Mouse (Mus musculus): Measurements from ENCODE around the gene Iqgap2. TPM values are rescaled to one million over a fixed set of nuclear protein-coding genes. Genes with fewer than 3 reads are reported as not detected.

Gene Iqgap2
- total RNA-seq (2015; ENCODE audit: low replicate concordance): 33.5 and 35.3 TPM in 2 replicates
- total RNA-seq (2017; ENCODE audit: low replicate concordance): 39.5 and 43.6 TPM in 2 replicates

DNA sequence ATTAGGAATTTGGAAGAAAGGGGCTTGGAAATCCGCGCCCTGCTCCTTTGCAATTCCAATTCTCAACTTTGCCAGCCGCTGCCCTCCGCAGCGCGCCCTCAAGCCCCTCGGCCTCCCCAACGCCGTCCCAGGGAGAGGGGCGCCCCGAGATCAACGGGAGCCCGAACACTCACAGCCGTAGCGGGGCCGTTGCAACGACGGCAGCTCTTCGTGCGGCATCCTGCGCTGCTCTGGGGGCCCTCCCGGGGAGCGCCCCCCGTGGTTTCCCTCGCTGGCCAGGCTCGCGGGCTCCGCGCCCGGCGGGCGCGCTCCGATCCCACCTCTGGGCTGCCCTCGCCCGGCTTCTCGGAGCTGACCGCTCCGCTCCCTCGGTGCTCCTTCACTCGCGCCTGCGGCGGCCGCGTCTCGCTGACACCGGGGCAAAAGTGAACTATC, at the start of gene Iqgap2:
Iqgap2 (minus strand) TSS at position 432 of the 435 bp plus-strand sequence.
- ATAC-seq (replicated peaks; ENCODE audit: low FRiP score, poor library complexity, severe bottlenecking): no peak

DNA sequence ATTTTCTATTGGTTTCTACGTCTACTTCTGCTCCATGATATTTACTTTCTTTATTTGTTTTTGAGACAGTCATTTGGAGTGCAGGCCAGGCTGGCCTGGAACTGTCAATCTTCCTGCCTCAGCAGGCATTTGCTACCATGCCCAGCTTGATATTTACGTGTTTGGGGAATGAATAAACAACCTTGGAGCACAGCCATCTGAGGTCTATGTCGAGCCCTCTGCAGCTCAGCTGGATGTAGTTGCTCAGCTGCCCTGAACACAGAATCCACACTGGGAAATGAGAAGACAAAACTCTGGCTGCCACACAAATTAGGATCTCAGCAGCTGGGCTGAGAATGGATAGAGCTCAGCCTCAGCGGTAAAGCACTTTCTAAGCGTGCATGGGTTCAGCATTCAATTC, 49.1 kb upstream of the Iqgap2 start:
- no peak for ATAC-seq (replicated peaks; ENCODE audit: low FRiP score, poor library complexity, severe bottlenecking)

DNA sequence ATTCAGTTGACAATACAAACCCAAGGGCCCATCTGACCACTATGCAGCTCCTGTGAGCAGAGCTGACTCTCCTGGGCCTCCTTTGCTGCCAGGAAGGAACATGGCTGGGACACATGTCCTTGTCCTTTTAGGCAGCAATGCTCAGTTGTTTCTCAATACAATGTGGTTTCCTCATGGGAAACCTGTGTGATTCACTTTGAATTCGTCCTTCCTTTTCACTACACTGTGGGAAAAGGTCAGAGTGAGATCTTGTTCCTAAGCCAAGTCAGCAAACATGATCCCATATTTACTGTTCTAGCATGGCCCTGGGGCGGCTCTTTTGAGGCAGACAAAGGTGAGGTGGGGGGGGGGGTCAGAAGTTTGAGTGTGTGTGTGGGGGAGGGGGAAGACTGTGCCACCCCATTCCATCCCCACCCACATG, 32.5 kb upstream of the Iqgap2 start:
- no peak for ATAC-seq (replicated peaks; ENCODE audit: low FRiP score, poor library complexity, severe bottlenecking)

DNA sequence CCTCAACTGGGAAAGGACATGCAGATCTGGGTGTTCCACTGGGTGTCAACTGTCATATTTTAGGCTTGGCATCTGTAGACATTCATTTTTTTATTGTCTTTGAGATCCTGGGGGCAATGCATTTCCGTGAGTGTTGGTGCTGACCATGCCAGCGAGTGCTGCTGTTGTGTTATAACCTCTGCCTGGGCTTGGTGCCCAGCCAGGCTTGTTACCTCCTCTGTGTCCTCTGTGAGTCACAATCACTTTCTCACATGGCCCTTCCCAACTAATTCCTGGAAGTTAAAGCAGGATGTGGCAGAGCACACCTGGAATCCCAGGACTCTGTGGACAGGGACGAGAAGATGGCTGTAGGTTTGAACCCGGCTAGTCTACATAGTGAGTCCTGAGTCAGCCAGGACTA, 30.9 kb upstream of the Iqgap2 start:
- no peak for ATAC-seq (replicated peaks; ENCODE audit: low FRiP score, poor library complexity, severe bottlenecking)

DNA sequence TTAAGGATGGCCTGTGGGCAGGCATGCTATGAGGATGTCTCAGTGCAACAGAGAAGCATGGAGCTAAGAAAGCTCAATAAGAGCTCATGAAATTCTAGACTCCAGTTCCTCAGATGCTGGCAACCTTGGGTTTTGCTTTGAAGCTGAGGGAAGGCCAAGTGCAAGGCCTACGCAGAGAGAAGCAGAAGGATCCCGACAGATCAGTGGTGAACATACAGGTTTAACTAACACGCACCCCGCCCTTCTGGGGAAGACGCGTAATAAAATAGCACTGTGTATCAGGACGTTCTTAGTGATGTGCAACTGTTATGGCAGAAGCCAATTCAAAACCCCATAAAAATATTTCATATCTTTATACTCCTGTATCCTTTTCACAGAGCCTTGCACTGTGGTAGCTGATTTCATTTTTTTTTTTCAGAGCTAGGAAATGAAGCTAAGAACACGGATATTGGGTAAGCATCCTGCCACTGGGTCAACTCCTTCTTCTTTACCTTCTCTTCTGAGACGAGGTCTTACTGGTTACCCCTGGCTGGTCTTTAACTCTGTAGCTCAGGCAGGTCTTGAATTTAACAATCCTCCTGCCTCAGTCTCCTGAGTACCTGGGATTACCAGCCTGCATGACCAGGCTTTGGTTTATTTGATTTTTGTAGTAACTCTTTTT, 27.0 kb upstream of the Iqgap2 start:
- ATAC-seq (replicated peaks; ENCODE audit: low FRiP score, poor library complexity, severe bottlenecking): no peak

DNA sequence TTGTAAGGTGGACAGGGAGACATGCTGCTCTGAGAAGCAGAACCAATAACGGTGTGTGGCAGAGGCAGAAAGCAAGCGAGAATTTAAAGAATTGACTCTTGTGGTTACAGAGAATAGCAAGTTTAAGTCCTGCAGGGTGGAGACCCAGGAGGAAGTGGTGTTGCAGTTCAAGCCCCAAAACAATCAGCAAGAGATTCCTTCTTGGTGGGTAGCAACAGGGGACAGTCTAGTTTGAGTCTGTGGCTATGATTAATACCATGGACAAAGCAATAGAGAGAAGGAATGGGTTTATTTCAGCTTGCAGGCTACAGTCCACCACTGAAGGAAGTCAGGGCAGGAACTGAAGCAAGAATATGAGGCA, 21.3 kb upstream of the Iqgap2 start:
- ATAC-seq (replicated peaks; ENCODE audit: low FRiP score, poor library complexity, severe bottlenecking): no peak

DNA sequence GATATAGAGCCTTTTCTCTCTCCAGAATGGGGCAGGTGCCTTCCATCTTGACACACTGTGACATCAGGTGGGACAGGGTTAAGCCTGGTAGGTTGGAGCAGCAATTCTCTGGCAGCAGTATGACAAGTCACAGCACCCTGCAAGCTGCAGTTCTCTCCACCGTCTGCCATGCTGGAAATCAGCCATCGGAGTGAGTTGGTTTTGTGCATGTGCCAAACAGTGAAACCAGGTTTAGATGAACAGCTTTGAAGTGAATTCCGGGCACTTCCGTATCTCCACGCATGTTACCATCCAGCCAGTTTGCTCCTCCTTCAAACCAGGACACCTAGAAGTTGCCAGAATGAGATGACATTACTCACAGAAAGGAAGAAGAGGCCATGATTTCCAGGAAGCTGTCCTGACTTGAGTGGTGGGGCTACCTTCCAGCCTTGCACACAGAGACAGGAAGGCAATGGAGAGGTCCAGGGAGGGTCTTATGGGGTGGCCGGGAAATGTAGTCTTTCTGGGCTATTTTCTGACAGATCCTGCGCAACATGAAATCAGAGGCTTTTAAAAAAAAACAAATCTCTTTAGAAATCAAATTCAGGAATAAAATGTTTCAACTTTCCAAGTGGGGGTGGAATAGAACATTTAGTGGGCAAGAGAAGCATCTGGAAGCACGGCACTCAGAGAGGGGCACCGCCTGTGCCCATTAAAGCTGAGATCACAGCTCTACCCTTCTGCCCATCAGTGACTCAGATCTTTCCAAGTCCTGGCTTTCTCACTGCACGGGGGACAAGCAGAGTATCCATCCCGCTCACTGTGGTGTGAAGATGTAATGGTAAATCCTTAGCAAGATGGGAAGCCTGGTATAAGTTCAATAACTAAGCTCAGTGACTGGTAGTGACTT, 20.7 kb upstream of the Iqgap2 start:
- ATAC-seq (replicated peaks; ENCODE audit: low FRiP score, poor library complexity, severe bottlenecking): no peak

DNA sequence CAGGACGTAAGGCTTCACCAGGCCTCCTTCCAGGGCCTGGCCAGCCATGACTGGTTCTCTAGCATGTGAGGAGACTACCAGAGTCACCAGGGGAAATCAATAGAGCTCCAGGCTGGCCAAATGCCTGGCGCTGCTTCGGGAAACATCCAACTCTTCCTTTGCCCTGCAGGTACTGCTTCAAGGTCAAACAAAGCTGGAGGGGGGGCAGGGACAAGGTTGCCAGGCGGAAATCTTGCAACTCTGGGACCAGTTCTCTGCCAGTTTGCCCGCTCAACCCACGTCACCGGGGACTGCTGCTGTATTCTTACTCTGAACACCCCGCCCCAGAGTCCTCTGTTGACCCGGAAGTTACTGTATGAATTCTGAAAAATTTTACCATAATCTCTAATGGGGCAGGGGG, 18.5 kb upstream of the Iqgap2 start:
- no peak for ATAC-seq (replicated peaks; ENCODE audit: low FRiP score, poor library complexity, severe bottlenecking)

DNA sequence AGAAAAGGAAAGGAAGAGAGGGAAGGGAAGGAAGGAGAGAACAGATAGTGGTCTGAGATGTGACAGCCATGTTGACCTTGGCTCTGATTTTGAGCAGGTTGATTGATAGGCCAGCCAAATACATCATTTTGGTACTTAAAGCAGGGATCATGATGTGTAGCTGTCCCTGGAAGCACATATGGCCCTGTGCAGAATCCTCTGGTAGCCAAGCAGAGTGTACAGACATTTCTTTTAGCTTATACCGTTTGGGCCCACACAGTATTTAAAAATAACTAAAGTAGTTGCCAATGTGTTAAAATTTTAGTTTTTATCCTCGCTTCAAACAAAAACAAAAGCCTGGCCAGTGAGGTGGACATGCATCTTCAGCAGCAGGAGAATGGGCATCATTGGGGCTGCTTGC, 17.5 kb upstream of the Iqgap2 start:
- no peak for ATAC-seq (replicated peaks; ENCODE audit: low FRiP score, poor library complexity, severe bottlenecking)

DNA sequence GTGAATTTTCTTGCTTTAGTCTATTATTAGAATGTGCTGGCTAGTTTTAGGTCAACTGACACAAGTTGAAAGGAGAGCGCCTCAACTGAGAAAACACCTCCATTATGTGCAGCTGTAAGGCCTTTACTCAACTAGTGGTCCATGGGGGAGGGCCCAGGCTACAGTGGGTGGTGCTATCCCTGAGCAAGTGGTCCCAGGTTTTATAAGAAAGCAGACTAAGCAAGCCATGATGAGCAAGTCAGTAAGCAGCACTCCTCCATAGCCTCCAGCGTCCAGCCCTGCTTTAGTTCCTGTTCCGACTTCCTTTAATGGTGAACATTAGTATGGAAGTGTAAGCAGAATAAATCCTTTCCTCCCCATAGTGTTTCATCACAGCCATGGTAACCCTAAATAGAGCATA, 11.0 kb upstream of the Iqgap2 start:
- ATAC-seq (replicated peaks; ENCODE audit: low FRiP score, poor library complexity, severe bottlenecking): no peak

DNA sequence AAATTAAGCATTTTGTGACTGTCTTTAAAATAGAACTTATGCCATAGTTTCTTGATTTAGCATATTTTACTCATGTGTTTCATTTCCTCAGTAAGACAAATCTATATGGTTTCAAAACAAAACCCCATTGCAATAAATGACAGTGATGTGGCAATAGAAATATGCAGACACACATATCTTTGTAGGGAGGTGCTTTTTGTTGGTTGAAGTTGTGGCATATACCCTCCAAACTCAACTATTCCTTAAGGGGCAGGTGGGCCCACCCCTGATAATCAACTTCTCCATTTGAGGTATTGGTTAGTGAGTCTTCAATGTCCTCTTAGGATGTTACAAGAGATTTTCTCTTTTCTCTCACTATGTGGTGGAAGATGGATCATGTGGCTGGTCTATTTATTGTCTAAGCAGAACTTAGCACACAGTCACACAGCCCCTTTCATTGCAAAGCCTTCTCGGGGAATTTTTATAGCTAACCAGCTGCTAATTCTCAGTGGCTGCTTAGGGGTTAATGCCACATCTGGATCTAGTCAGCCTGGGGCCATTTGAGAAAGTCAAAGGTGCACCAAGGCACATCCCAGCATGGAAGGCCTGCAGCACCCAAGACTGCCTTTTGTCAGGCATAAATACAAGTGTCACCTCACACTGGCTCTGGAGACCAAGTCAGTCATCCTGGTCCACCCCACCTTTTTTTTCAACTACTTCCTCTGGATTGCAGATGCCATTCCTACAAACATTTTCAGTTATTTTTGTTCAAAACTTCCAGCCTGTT, 8.3 kb upstream of the Iqgap2 start:
- ATAC-seq (replicated peaks; ENCODE audit: low FRiP score, poor library complexity, severe bottlenecking): no peak

DNA sequence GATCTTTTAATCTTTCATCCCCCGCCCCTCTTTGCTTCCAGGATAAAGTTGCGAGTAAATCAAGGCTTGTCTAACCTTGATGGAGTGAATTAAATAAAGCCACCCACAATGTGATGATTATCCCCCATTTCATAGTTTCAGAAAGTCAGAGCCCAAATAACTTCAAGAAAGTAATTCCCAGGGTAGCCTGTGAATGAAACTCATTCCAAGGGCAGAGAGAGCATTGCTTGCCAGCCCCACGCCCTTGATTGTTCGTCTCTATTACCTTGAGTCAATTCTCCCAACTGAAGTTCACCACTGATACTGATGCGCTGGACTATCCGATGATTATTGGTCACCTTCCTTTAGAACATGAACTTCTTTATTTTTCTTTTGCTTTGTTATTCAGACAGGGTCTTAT, 4.8 kb upstream of the Iqgap2 start:
- no peak for ATAC-seq (replicated peaks; ENCODE audit: low FRiP score, poor library complexity, severe bottlenecking)

DNA sequence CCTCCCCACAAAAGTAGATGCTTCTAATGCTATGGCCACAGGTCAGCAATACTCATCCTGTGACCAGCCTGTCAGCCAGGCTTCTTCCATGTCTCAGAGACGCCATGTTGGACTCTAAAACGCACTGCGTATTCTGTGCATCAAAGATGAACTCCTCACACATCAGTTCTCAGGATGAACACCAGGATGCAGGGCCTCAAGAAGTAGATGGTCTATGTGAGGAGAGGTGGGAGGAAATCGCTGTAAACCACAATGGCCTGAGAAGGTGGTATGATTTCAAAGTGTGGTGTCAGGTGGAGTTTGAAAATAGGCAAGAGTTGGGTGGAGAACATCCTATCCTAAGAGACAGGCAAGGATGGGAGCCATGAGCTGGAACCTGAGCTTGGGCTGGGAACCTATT, 1.4 kb upstream of the Iqgap2 start:
- ATAC-seq (replicated peaks; ENCODE audit: low FRiP score, poor library complexity, severe bottlenecking): no peak

DNA sequence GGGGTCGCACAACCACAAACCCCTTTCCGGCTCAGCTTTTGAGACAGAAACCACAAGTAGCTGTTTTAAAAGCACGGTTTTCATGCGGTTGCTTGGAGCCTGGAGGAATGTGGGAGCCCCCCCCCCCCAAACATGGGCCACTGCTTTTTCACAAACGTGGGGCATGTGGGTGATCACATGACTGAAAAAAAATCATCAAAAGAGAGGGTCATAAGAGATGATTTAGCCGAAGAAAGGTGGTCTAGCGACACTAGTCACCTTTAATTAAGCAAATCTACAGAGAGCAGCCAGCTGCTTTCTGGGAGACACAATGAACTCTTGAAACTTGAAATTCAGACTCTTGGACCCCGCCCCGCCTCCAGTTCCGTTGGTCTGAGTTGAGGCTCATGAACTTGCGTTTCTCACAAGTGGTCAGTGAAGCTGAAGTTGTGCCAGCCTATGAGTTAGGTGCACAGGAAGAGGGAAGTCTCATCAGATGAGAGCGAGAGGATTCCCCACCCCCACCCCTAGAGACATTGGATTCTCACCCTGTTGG, 956 bp upstream of the Iqgap2 start:
- ATAC-seq (replicated peaks; ENCODE audit: low FRiP score, poor library complexity, severe bottlenecking): no peak

DNA sequence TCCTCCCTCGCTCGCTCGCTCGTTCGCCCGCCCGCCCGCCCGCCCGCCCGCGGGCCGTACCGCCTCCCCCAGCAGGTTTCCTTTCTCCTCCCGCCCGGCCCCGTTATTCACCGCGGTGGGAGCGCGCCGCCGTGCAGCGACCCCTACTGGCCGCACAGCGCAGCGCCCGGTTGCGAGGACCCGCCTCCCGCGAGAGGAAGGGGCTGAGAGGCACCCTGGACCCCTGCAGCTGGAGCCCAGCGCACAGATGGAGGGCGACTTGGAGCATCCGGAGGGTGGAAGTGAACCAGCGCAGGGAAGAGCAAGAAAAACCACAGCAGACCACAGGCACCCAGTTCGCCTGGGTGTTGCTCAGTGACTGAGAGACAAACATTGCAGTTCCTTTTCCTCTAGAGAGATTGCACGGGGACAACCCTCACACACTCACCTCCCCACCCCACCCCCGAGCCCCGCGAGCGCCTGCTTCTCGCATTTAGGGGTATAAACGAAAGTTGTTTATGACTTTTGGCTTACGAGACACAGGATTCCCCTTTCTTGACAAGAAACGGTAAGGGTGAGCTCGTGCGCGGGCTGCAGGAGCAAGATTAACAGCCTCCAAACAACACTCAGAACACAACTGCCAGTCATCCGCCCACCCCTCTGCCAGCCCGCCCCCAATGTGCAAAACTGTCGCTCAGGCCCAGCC, 346 bp upstream of the Iqgap2 start:
- peak; percentile 80 for ATAC-seq (replicated peaks; ENCODE audit: low FRiP score, poor library complexity, severe bottlenecking)

DNA sequence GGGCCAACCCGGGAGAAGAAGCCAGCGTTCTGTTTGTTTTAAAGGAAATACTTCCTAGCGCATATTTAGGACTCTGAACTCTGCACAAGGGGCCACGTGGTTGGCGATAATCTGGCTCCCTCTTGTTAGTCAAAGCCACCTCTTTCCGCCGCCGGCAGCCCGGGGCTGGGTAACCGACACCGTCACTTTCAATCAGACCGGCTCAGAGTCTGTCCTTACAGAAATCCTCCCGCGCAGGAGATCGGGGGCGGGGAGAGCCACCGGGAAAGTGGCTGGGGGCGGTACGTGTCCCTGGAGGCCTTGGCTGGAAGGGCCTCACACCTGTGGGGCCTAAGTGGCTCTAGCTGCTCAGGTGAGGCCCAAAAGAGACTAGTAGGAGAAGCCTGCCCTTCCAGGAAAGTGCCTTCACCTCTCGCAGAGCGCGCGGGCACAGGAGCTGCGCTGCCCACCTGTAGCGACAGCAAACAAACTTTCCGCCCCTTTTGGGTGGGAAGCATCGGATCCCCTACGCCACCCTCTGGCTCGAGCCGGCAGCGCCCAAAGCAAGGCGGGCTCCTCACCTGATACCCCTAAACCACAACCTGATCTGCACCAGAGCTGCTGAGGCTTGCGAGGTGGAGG, 761 bp downstream of the Iqgap2 start:
- ATAC-seq (replicated peaks; ENCODE audit: low FRiP score, poor library complexity, severe bottlenecking): peak; percentile 36; the same call in 1 of the 2 replicates

DNA sequence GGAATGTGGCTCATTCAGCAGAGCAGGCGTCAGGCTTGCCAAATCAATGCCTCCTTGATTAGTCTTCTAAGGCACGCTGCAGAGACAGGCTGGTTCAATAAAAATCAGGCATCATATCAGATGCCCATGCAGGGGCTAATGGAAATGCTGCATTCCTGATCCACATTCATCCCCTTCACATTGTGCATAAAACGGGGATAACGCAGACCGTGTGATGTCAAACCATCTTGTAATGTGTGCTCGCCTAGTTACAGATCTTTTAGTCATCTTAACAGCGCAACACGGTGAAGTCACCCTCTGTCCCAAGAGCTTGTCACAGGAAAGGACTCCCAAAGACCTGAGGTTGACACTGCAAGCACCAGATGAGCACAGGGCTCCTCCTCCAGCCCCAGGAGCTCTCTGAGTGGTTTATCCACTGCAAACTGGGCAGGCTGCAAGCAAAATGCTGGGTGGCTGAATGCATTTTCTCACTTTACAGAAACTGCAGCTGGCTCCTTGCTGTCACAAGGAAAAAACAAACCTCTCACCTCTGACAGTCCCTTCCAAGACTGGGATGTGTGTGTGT, 1.7 kb downstream of the Iqgap2 start:
- no peak for ATAC-seq (replicated peaks; ENCODE audit: low FRiP score, poor library complexity, severe bottlenecking)

DNA sequence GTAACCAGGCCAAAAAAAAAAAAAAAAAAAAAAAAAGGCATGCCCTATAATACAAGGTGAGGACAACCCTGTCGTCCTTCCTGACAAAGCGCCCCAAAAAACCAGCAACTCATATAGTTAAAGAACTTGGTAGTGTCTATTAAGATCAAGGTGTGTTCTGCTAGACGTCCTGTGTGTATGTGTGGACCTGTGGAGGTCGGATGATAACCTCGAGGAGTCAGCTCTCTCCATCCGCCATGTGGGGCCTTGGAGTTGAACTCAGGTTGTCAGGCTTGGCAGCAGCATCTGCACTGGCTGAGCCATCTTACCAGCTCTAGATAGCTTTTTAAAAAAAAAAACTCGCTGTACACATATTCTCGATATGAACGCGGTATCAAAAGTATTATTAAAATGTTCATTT, 2.4 kb downstream of the Iqgap2 start:
- no peak for ATAC-seq (replicated peaks; ENCODE audit: low FRiP score, poor library complexity, severe bottlenecking)

DNA sequence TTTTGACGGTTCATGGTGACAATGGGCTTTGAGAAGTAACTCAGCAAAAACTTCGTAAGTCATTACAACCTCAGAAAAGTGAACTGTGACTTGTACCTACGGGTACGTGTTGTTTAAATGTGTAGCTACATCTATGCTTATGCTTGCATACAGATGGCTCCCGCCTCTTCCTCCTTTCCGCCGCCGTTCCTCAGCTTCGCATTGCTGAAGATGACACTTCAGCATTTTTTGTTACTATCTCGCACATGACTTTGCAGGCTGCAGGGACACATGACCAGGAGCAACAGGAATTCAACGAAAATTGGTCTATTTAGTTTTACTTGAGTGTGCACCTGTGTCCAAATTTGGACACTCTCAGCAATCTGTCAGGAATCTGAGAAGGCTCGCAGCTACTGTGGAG, 3.1 kb downstream of the Iqgap2 start:
- ATAC-seq (replicated peaks; ENCODE audit: low FRiP score, poor library complexity, severe bottlenecking): no peak

Measured in erythroid progenitor cell, adult 5-6 weeks (primary cell).